Mouse (Mus musculus): ENCODE data around the gene Gm9964.
"Not testable (repeated sequence)": the region's sequence is repeated elsewhere in the genome, so short reads cannot be mapped to it uniquely, and the experiment has no call there.

The Gm9964 gene

DNA sequence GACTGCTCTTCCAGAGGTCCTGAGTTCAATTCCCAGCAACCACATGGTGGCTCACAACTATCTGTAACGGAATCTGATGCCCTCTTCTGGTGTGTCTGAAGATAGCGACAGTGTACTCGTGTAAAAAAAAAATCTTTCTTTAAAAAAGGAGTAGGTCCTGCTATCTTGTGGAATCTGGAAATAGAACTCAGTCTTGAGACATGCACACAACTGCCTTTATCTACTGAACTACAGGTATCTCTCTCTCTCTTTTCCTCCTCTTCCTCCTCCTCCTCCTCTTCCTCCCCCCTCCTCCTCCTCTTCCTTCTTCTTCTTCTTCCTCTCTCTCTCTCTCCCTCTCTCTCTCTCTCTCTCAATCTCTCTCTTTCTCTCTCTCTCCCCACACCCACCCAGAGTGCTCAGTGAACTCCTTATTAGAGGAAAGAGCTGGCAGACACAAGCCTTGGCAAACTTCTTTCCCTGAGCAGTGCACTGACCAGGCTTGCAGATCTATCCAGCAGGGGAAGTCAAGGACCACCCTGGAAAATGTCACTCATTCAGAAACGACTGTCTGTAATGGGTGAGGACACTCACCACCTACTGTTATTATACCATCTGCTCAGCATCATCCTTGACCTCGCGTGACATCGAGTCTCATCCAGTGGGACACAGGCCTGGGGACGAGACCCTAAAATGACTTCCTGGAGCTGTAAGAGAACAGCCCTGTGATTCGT is 3.2 kb upstream of the Gm9964 start:
- no peak for DNase-seq (ENCODE audit: low spot score in 2 of 2)

- peak in 1 of 2 experiments; percentile 21 for DNase-seq (ENCODE audit: low spot score in 2 of 2)
Observed at GRCm38 (mm10) chr11:79296167-79296566, 539 bp downstream of the Gm9964 start.

DNA sequence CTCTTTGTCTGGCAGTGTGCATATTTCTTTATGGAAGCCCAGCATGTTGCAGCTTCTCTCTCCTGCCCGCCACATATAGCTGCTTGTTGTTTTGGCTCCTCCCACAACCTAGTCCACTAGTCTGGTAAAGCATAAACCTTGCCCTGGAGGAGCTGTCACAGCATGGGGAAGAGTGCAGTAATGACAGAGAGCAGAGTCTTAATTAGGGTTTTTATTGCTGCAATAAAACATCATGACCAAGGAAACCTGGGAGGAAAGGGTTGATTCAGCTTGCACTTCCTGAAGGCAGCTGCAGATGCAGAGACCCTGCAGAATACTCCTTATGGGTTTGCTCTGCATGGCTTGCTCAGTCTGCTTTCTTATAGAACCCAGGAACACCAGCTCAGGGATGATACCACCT is 2.7 kb downstream of the Gm9964 start:
- DNase-seq (ENCODE audit: low spot score in 2 of 2) = no peak

GRCm38 (mm10) chr11:79293025-79293424 is 3.7 kb downstream of the Gm9964 start:
- DNase-seq (ENCODE audit: low spot score in 2 of 2) = no peak

- no peak for DNase-seq (ENCODE audit: low spot score in 2 of 2)
Observed at GRCm38 (mm10) chr11:79292130-79292529, 4.6 kb downstream of the Gm9964 start.

- DNase-seq (ENCODE audit: low spot score in 2 of 2) = no peak
Observed at GRCm38 (mm10) chr11:79291651-79292050, 5.1 kb downstream of the Gm9964 start.

- DNase-seq (ENCODE audit: low spot score in 2 of 2) = no peak
Observed at GRCm38 (mm10) chr11:79290473-79290872, 6.2 kb downstream of the Gm9964 start.

GRCm38 (mm10) chr11:79288913-79289640 is 7.6 kb downstream of the Gm9964 start:
- no peak for DNase-seq (ENCODE audit: low spot score in 2 of 2)

- no peak for DNase-seq (ENCODE audit: low spot score in 2 of 2)
Observed at GRCm38 (mm10) chr11:79288278-79288843, 8.3 kb downstream of the Gm9964 start.

DNA sequence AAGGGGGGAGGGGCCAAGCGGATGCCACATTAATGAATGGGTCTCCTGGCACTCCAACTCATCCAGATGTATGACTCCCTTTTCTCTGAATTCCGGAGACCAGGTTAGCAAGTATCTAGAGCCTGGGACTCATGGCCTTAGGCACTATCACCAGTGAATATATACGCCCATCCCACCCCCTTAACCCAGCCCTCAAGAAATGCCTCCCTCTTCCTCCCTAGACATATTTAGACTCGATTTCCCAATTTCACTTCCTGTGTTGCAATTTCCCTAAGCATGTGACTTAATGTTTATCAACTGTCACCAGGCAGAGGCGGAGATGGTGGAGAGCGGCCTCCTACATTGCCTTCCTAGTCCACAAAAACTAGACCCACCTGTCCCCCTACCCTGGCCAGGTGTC is 9.3 kb downstream of the Gm9964 start:
- DNase-seq (ENCODE audit: low spot score in 2 of 2) = no peak

GRCm38 (mm10) chr11:79286305-79286799 is 10.4 kb downstream of the Gm9964 start:
- no peak for DNase-seq (ENCODE audit: low spot score in 2 of 2)

DNA sequence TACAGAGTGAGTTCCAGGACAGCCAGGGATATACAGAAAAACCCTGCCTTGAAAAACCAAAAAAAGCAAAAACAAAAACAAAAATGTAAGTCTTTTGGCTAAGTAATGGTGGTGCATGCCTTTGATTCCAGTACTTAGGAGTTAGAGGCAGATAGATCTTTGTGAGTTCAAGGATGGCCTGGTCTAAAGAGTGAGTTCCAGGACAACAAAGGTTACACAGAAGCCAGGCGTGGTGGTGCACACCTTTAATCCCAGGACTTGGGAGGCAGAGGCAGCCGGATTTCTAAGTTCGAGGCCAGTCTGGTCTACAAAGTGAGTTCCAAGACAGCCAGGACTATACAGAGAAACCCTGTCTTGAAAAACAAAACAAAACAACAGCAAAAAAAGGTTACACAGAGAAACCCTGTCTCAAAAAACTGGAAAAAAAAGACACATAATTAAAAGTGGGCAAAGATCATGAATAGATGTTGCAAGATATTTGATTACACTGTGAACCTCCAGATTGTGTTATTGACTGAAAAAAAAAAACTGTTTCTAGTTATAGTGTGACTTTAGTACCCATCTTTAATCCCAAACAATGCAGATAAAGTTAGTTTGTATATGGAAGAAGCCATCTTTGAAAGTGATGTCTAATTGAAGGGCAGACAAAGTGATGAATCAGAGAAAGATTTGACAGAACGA is 13.2 kb downstream of the Gm9964 start:
- DNase-seq (ENCODE audit: low spot score in 2 of 2) = no peak

- DNase-seq (ENCODE audit: low spot score in 2 of 2) = no peak
Observed at GRCm38 (mm10) chr11:79281396-79281795, 15.3 kb downstream of the Gm9964 start.

DNA sequence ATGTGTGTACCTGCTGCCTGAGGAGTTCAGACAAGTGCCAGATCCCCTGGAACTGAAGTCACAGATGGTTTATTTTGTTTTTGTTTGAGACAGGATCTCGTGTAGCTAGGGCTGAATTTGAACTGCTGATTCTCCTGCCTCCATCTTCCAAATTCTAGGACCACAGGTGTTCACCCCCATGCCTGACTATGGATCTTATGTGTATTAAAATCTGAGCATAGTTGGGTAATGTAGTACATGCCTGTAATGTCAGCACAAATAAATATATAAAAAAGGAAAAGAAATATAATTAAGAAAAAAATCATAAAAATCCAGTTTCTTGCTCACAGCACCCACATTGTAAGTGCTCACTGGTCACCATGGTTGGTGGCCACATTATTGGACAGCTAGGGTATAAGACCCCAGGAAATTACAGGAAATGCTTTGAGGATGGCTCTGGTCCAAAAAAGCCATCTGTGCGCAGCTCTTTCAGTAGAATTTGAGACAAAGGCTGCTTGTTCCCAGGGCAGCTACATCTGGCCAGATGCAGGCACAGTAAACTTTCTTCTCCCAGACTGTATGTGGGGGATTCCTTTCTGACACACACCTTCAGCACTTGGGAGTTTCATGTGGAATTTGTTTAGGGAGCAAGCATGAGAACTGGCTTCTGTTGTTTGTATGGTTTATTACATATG is 16.8 kb downstream of the Gm9964 start:
- DNase-seq (ENCODE audit: low spot score in 2 of 2) = no peak

DNA sequence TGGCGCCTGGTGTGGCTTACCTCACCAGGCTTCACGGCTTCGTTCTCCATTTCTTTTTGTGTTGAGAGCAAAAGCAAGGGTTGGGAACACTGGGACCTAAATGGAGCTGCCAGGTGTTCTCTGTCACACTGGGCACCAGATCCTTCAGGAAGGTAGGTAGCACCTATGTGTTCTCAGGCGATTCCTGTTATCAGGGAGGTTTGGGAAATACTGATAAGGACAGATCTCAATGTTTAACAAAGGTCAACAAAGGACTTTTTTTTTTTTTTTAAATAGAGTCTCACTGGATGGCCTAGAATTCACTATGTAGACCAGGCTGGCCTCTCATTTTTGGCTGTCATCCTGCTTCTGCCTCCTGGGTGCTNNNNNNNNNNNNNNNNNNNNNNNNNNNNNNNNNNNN is 22.9 kb downstream of the Gm9964 start:
- no peak for DNase-seq (ENCODE audit: low spot score in 2 of 2)

- DNase-seq (ENCODE audit: low spot score in 2 of 2) = no peak
Observed at GRCm38 (mm10) chr11:79273039-79273438, 23.7 kb downstream of the Gm9964 start.

DNA sequence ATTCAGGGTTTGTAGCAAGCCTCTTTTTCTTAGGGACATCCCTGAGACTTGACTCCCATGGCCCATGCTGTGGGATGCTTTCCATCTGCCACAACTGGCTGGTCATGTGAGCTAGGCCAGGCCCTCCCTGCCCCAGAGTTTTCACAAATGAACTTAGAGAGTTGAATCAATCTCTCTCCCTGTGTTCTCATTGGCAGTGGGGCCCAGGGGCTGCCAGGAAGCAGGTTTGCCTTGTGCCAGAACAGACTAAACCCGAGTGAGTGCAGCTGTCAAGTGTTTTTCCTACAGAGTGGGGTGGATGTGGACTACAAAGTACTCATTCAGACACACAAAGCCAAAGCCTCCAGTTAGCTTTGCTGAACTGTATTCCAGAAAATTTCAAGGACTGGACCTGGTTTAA is 29.5 kb downstream of the Gm9964 start:
- DNase-seq (ENCODE audit: low spot score in 2 of 2) = no peak

DNA sequence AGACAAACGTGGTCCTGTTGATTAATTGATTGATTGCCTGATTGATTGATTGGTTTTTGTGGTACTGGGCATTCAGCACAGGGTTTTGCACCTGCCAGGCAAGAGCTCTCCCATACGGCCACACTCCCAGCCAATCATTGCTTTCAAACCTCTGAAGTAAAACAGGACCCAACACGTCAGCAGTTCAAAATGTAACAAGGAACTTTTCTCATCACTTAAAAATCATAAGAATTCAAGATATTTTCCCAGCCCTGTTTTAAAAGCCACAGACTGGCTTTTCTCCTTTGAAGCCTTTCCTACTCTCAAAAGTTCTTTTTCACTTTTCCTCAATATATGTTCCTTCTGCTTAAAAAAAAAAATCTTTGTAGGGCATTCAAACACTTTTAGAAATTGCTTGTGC is 32.3 kb downstream of the Gm9964 start:
- no peak for DNase-seq (ENCODE audit: low spot score in 2 of 2)

DNA sequence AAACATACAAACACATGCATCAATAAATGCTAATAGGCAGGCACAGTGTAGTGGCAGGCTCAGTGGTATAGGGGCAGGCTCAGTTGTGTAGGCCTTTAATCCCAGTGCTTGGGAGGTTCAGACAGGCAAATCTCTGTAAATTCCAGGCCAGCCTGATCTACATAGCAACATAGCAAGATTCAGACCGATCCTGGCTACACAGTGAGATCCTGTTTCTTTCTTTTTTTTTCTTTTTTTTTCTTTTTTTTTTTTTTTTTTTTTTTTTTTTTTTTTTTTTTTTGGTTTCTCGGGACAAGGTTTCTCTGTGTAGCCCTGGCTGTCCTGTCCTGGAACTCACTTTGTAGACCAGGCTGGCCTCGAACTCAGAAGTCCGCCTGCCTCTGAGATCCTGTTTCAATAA is 36.6 kb downstream of the Gm9964 start:
- DNase-seq (ENCODE audit: low spot score in 2 of 2) = not testable (repeated sequence)

DNA sequence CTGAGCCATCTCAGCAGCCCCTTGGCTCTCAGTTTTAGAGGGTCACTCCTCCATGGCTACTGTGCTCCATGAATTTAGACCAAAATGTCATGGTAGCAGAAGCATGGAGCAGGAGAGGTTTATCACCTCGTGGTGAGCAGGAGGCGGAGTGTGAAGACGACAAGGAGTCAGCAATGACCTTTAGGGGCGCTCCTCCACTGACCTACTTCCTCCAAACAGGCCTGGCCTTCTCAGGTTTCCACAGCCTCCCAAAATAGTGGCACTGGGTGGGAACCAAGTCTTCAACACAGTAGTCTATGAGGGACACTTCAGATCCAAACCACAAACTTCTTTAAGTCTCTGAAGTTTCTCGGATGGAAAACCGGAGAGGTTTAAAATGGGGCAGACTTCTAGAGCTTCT is 38.0 kb downstream of the Gm9964 start:
- DNase-seq (ENCODE audit: low spot score in 2 of 2) = no peak

- DNase-seq (ENCODE audit: low spot score in 2 of 2) = peak; percentile 86 to 91
Observed at GRCm38 (mm10) chr11:79254391-79255098, 42.2 kb downstream of the Gm9964 start, which contains the start of gene Wsb1. Gene Wsb1 (minus strand): TSS chr11:79254671.

Measured in spleen, postnatal 14 days (tissue).